Mouse (Mus musculus) midbrain, embryonic 11.5 days (tissue): ENCODE measurements around the gene Rhof. TPM values are rescaled to one million over a fixed set of nuclear protein-coding genes. Genes with fewer than 3 reads are reported as not detected.

Source experiments
- ATAC-seq: fragments of 200-750 bp; cut with Nextera tagmentation; 2 replicates; pipeline ENCODE4 v1.8.0; 2017; ENCODE audit warnings: moderate TSS enrichment, moderate library complexity; ENCODE audit not compliant: low FRiP score
- DNase-seq: peaks from one replicate; pipeline ENCODE4 v3.0.0; 2015; ENCODE audit warnings: low spot score; ENCODE audit errors: missing footprints
- H3K27ac ChIP-seq: fragments of 300-500 bp; sonication (generic); 2 replicates; pipeline ENCODE4 v1.5.1; 2014; ENCODE audit warnings: low read depth, low read length
- H3K27me3 ChIP-seq: fragments of 300-500 bp; sonication (generic); 2 replicates; pipeline ENCODE4 v1.6.1; 2014; ENCODE audit warnings: mild to moderate bottlenecking, low read length, moderate library complexity, mixed read lengths; ENCODE audit not compliant: control insufficient read depth, insufficient read depth
- H3K36me3 ChIP-seq: fragments of 300-500 bp; sonication (generic); 2 replicates; pipeline ENCODE4 v1.6.1; 2014; ENCODE audit warnings: mild to moderate bottlenecking, low read length, moderate library complexity, mixed read lengths; ENCODE audit not compliant: control insufficient read depth, insufficient read depth
- H3K4me1 ChIP-seq: fragments of 300-500 bp; sonication (generic); 2 replicates; pipeline ENCODE4 v1.6.1; 2014; ENCODE audit warnings: low read length; ENCODE audit not compliant: control insufficient read depth, insufficient read depth
- H3K4me2 ChIP-seq: fragments of 300-500 bp; sonication (generic); 2 replicates; pipeline ENCODE4 v1.6.1; 2014; ENCODE audit warnings: mild to moderate bottlenecking, moderate library complexity
- H3K4me3 ChIP-seq: fragments of 300-500 bp; sonication (generic); 2 replicates; pipeline ENCODE4 v1.5.1; 2014; ENCODE audit warnings: low read depth, low read length
- H3K9ac ChIP-seq: fragments of 300-500 bp; sonication (generic); 2 replicates; pipeline ENCODE4 v1.6.1; 2014; ENCODE audit warnings: low read length
- H3K9me3 ChIP-seq: fragments of 300-500 bp; sonication (generic); 2 replicates; pipeline ENCODE4 v1.6.1; 2016; ENCODE audit warnings: low read length; ENCODE audit not compliant: control insufficient read depth
- WGBS: fragments of 180-500 bp; shearing (Covaris S2); extraction: QIAGEN DNeasy Blood & Tissue Kit; methylation state at CpG from one replicate; pipeline ENCODE4 v1.1.7; 2014; 5-methylcytosine and 5-hydroxymethylcytosine counted together
- polyA plus RNA-seq: library from polyadenylated mRNA; unstranded; fragments of >200 nt; fragmentation: Nextera tagmentation; extraction: Ambion mirVana; gene quantifications from 2 replicates; pipeline ENCODE4 v1.2.1, GENCODE M21; 2014

Gene Rhof
- polyA plus RNA-seq, 1 experiment from 2014 or later, result 1.6 TPM

GRCm38 (mm10) chr5:123125105-123125504 lies 7.4 kb downstream of the Rhof start:
- no peaks in the 10 kb centered on the region for H3K27me3 ChIP-seq
- H3K9me3 ChIP-seq, result peaks cover 4% of the 10 kb centered on the region; the same call in 1 of the 2 replicates
- no peak overlapping the region for H3K4me3 ChIP-seq
- no peaks in the 10 kb centered on the region for H3K4me1 ChIP-seq
- no peak for ATAC-seq
- WGBS, result 87% methylated on average over 6 of the region's 6 CpGs
- no peak overlapping the region for H3K9ac ChIP-seq
- H3K27ac ChIP-seq, result no peak overlapping the region
- no peak overlapping the region for H3K4me2 ChIP-seq
- peaks cover 3% of the 10 kb centered on the region; the same call in 1 of the 2 replicates for H3K36me3 ChIP-seq
- no peak for DNase-seq

GRCm38 (mm10) chr5:123122181-123122580 lies 10.3 kb downstream of the Rhof start:
- Histone ChIP-seq H3K4me3 (no peak overlapping the region), H3K9me3 (peaks cover 4% of the 10 kb centered on the region; the same call in 1 of the 2 replicates), H3K27me3 (no peaks in the 10 kb centered on the region), H3K4me2 (no peak overlapping the region), H3K27ac (no peak overlapping the region), H3K36me3 (no peaks in the 10 kb centered on the region), H3K9ac (no peak overlapping the region), H3K4me1 (no peaks in the 10 kb centered on the region)
- ATAC-seq (no peak), DNase-seq (no peak)
- 84% methylated on average over 4 of the region's 4 CpGs for WGBS

- Histone ChIP-seq H3K27me3 (no peaks in the 10 kb centered on the region), H3K9ac (no peak overlapping the region)
These were observed 11.8 kb downstream of the Rhof start for GRCm38 (mm10) chr5:123120624-123121215.

GRCm38 (mm10) chr5:123118826-123119225 lies 13.7 kb downstream of the Rhof start:
- 88% methylated on average over 10 of the region's 10 CpGs for WGBS

More at GRCm38 (mm10) chr5:123120624-123121215, 11.8 kb downstream of the Rhof start:
- whole genome bisulfite sequencing, result 71% methylated on average over 7 of the region's 7 CpGs
- H3K27ac ChIP-seq, result no peak overlapping the region
- H3K9me3 ChIP-seq, result peaks cover 4% of the 10 kb centered on the region; the same call in 1 of the 2 replicates
- H3K36me3 ChIP-seq, result no peaks in the 10 kb centered on the region
- no peaks in the 10 kb centered on the region for H3K4me1 ChIP-seq
- ATAC-seq (no peak), DNase-seq (no peak)
- H3K4me2 ChIP-seq, result no peak overlapping the region
- H3K4me3 ChIP-seq, result no peak overlapping the region

GRCm38 (mm10) chr5:123117773-123118172 lies 14.7 kb downstream of the Rhof start:
- Histone ChIP-seq H3K4me2 (no peak overlapping the region), H3K27me3 (no peaks in the 10 kb centered on the region), H3K36me3 (no peaks in the 10 kb centered on the region), H3K9ac (no peak overlapping the region), H3K9me3 (peaks cover 4% of the 10 kb centered on the region; the same call in 1 of the 2 replicates), H3K27ac (no peak overlapping the region), H3K4me3 (no peak overlapping the region), H3K4me1 (no peaks in the 10 kb centered on the region)
- WGBS, result 89% methylated on average over 8 of the region's 8 CpGs
- DNase-seq, result no peak
- ATAC-seq, result no peak

More at GRCm38 (mm10) chr5:123118826-123119225, 13.7 kb downstream of the Rhof start:
- Histone ChIP-seq H3K27me3 (no peaks in the 10 kb centered on the region), H3K36me3 (no peaks in the 10 kb centered on the region), H3K27ac (no peak overlapping the region), H3K4me1 (no peaks in the 10 kb centered on the region), H3K9me3 (peaks cover 4% of the 10 kb centered on the region; the same call in 1 of the 2 replicates), H3K9ac (no peak overlapping the region), H3K4me3 (no peak overlapping the region), H3K4me2 (no peak overlapping the region)
- ATAC-seq (no peak), DNase-seq (no peak)

GRCm38 (mm10) chr5:123117257-123117656 lies 15.2 kb downstream of the Rhof start:
- Histone ChIP-seq H3K27ac (no peak overlapping the region), H3K27me3 (no peaks in the 10 kb centered on the region), H3K36me3 (no peaks in the 10 kb centered on the region), H3K9ac (no peak overlapping the region), H3K4me3 (no peak overlapping the region), H3K4me2 (no peak overlapping the region), H3K4me1 (no peaks in the 10 kb centered on the region), H3K9me3 (peaks cover 1% of the 10 kb centered on the region; the same call in 1 of the 2 replicates)
- 22% methylated on average over 10 of the region's 10 CpGs for WGBS
- DNase-seq (peak; percentile 99), ATAC-seq (peak; percentile 44; the same call in 1 of the 2 replicates)

GRCm38 (mm10) chr5:123116080-123116479 lies 16.4 kb downstream of the Rhof start:
- H3K27ac ChIP-seq, result no peak overlapping the region
- H3K36me3 ChIP-seq, result no peaks in the 10 kb centered on the region
- no peak overlapping the region for H3K4me3 ChIP-seq
- DNase-seq, result no peak
- no peak overlapping the region for H3K4me2 ChIP-seq
- no peak overlapping the region for H3K9ac ChIP-seq
- WGBS, result 77% methylated on average over 8 of the region's 8 CpGs
- H3K4me1 ChIP-seq, result no peaks in the 10 kb centered on the region
- no peaks in the 10 kb centered on the region for H3K27me3 ChIP-seq
- no peaks in the 10 kb centered on the region for H3K9me3 ChIP-seq
- no peak for ATAC-seq

GRCm38 (mm10) chr5:123114924-123115323 lies 17.6 kb downstream of the Rhof start:
- ATAC-seq (0 out of 2 replicates have a peak, but pooled peaks have one; percentile 27), DNase-seq (no peak)
- no peak overlapping the region for H3K27ac ChIP-seq
- no peak overlapping the region for H3K9ac ChIP-seq
- no peak overlapping the region for H3K4me2 ChIP-seq
- H3K4me1 ChIP-seq, result peaks cover 2% of the 10 kb centered on the region; the same call in 1 of the 2 replicates
- H3K27me3 ChIP-seq, result no peaks in the 10 kb centered on the region
- H3K36me3 ChIP-seq, result no peaks in the 10 kb centered on the region
- no peaks in the 10 kb centered on the region for H3K9me3 ChIP-seq
- no peak overlapping the region for H3K4me3 ChIP-seq
- 39% methylated on average over 7 of the region's 7 CpGs for WGBS

- Histone ChIP-seq H3K4me3 (no peak overlapping the region), H3K4me1 (peaks cover 7% of the 10 kb centered on the region; the same call in 1 of the 2 replicates), H3K9me3 (no peaks in the 10 kb centered on the region), H3K36me3 (no peaks in the 10 kb centered on the region), H3K27me3 (no peaks in the 10 kb centered on the region), H3K27ac (no peak overlapping the region), H3K4me2 (no peak overlapping the region), H3K9ac (no peak overlapping the region)
- 69% methylated on average over 11 of the region's 11 CpGs for WGBS
- no peak for ATAC-seq
- no peak for DNase-seq
These were observed 18.4 kb downstream of the Rhof start for GRCm38 (mm10) chr5:123114109-123114508.
